Mouse (Mus musculus): ENCODE data around the gene Slc44a5. TPM values are rescaled to one million over a fixed set of nuclear protein-coding genes. Genes with fewer than 3 reads are reported as not detected.
"Not testable (repeated sequence)": the region's sequence is repeated elsewhere in the genome, so short reads cannot be mapped to it uniquely, and the experiment has no call there.

The Slc44a5 gene
- polyA plus RNA-seq, 1 experiment from 2014 or later, result 9.9 TPM

GRCm38 (mm10) chr3:153973949-153974760, 919 bp downstream of the Slc44a5 start:
- H3K4me3 ChIP-seq, result peak overlapping the region; percentile 82
- H3K27ac ChIP-seq, result peak overlapping the region; percentile 71
- ATAC-seq (replicated peaks), result peak; percentile 22
- peak overlapping the region; percentile 98 for H3K4me2 ChIP-seq
- H3K4me1 ChIP-seq, result peaks cover 18% of the 10 kb centered on the region
- 0 out of 2 replicates have a peak, but pooled peaks cover 4% of the 10 kb centered on the region for H3K27me3 ChIP-seq (replicated peaks)
- H3K9me3 ChIP-seq, result no peaks in the 10 kb centered on the region
- WGBS, result 5% methylated on average over 21 of the region's 21 CpGs
- H3K9ac ChIP-seq, result peak overlapping the region; percentile 87
- no peaks in the 10 kb centered on the region for H3K36me3 ChIP-seq (replicated peaks)

GRCm38 (mm10) chr3:153975060-153975459, 1.8 kb downstream of the Slc44a5 start:
- Histone ChIP-seq H3K9me3 (no peaks in the 10 kb centered on the region), H3K27me3 (replicated peaks) (0 out of 2 replicates have a peak, but pooled peaks cover 4% of the 10 kb centered on the region), H3K4me2 (peak overlapping the region; percentile 98), H3K36me3 (replicated peaks) (no peaks in the 10 kb centered on the region), H3K27ac (peak overlapping the region; percentile 38; the same call in 1 of the 2 replicates), H3K4me3 (peak overlapping the region; percentile 82), H3K4me1 (peaks cover 18% of the 10 kb centered on the region), H3K9ac (no peak overlapping the region)
- no peak for ATAC-seq (replicated peaks)
- 6% methylated on average over 6 of the region's 6 CpGs for WGBS

GRCm38 (mm10) chr3:153975791-153976190, 2.6 kb downstream of the Slc44a5 start:
- Histone ChIP-seq H3K9ac (no peak overlapping the region), H3K9me3 (no peaks in the 10 kb centered on the region), H3K4me2 (peak overlapping the region; percentile 98; the same call in 1 of the 2 replicates), H3K4me3 (no peak overlapping the region), H3K27me3 (replicated peaks) (0 out of 2 replicates have a peak, but pooled peaks cover 4% of the 10 kb centered on the region), H3K27ac (no peak overlapping the region), H3K36me3 (replicated peaks) (no peaks in the 10 kb centered on the region), H3K4me1 (peaks cover 18% of the 10 kb centered on the region)
- WGBS, result 72% methylated on average over 7 of the region's 7 CpGs
- no peak for ATAC-seq (replicated peaks)

- Histone ChIP-seq H3K36me3 (replicated peaks) (no peaks in the 10 kb centered on the region), H3K27me3 (replicated peaks) (no peaks in the 10 kb centered on the region), H3K9me3 (no peaks in the 10 kb centered on the region), H3K4me2 (no peak overlapping the region), H3K4me3 (no peak overlapping the region), H3K27ac (no peak overlapping the region), H3K4me1 (no peaks in the 10 kb centered on the region; the same call in 1 of the 2 replicates), H3K9ac (no peak overlapping the region)
- ATAC-seq (replicated peaks), result no peak
- 43% methylated on average over 2 of the region's 2 CpGs for WGBS
Measured at GRCm38 (mm10) chr3:153980611-153981010, 7.4 kb downstream of the Slc44a5 start.

- H3K4me1 ChIP-seq, result no peaks in the 10 kb centered on the region; the same call in 1 of the 2 replicates
- H3K9me3 ChIP-seq, result no peaks in the 10 kb centered on the region
- no peaks in the 10 kb centered on the region for H3K36me3 ChIP-seq (replicated peaks)
- WGBS, result 58% methylated on average over 10 of the region's 10 CpGs
- H3K9ac ChIP-seq, result no peak overlapping the region
- ATAC-seq (replicated peaks), result peak; percentile 60; the same call in 1 of the 2 replicates
- no peaks in the 10 kb centered on the region for H3K27me3 ChIP-seq (replicated peaks)
- H3K4me2 ChIP-seq, result no peak overlapping the region
- H3K4me3 ChIP-seq, result no peak overlapping the region
- H3K27ac ChIP-seq, result no peak overlapping the region
Measured at GRCm38 (mm10) chr3:153984428-153985340, 11.4 kb downstream of the Slc44a5 start.

- Histone ChIP-seq H3K4me2 (no peak overlapping the region), H3K27ac (no peak overlapping the region), H3K4me1 (no peaks in the 10 kb centered on the region), H3K36me3 (replicated peaks) (no peaks in the 10 kb centered on the region), H3K27me3 (replicated peaks) (no peaks in the 10 kb centered on the region), H3K9me3 (no peaks in the 10 kb centered on the region), H3K9ac (no peak overlapping the region), H3K4me3 (no peak overlapping the region)
- ATAC-seq (replicated peaks), result no peak
- 94% methylated on average over 5 of the region's 5 CpGs for WGBS
Measured at GRCm38 (mm10) chr3:153999797-154000528, 26.7 kb downstream of the Slc44a5 start.

GRCm38 (mm10) chr3:154001348-154001747, 28.1 kb downstream of the Slc44a5 start:
- Histone ChIP-seq H3K4me2 (no peak overlapping the region), H3K27ac (no peak overlapping the region), H3K27me3 (replicated peaks) (no peaks in the 10 kb centered on the region), H3K9me3 (no peaks in the 10 kb centered on the region), H3K4me1 (no peaks in the 10 kb centered on the region), H3K9ac (no peak overlapping the region), H3K36me3 (replicated peaks) (no peaks in the 10 kb centered on the region), H3K4me3 (no peak overlapping the region)
- WGBS, result 78% methylated on average over 5 of the region's 5 CpGs
- ATAC-seq (replicated peaks), result no peak

GRCm38 (mm10) chr3:154046876-154047275, 73.6 kb downstream of the Slc44a5 start:
- Histone ChIP-seq H3K36me3 (replicated peaks) (no peaks in the 10 kb centered on the region), H3K4me2 (no peak overlapping the region), H3K27me3 (replicated peaks) (no peaks in the 10 kb centered on the region), H3K4me1 (no peaks in the 10 kb centered on the region), H3K27ac (no peak overlapping the region), H3K9me3 (no peaks in the 10 kb centered on the region), H3K9ac (no peak overlapping the region), H3K4me3 (no peak overlapping the region)
- 86% methylated on average over 4 of the region's 4 CpGs for WGBS
- ATAC-seq (replicated peaks), result no peak

- Histone ChIP-seq H3K4me1 (no peaks in the 10 kb centered on the region), H3K27ac (peak overlapping the region; percentile 10; the same call in 1 of the 2 replicates), H3K27me3 (replicated peaks) (no peaks in the 10 kb centered on the region), H3K9me3 (no peaks in the 10 kb centered on the region), H3K36me3 (replicated peaks) (no peaks in the 10 kb centered on the region), H3K4me2 (no peak overlapping the region), H3K9ac (no peak overlapping the region), H3K4me3 (no peak overlapping the region)
- 78% methylated on average over 7 of the region's 7 CpGs for WGBS
- no peak for ATAC-seq (replicated peaks)
Measured at GRCm38 (mm10) chr3:154053331-154053730, 80.1 kb downstream of the Slc44a5 start.

- H3K4me1 ChIP-seq, result no peaks in the 10 kb centered on the region
- 86% methylated on average over 2 of the region's 2 CpGs for WGBS
- no peak overlapping the region for H3K27ac ChIP-seq
- H3K9me3 ChIP-seq, result no peaks in the 10 kb centered on the region
- no peaks in the 10 kb centered on the region for H3K36me3 ChIP-seq (replicated peaks)
- no peaks in the 10 kb centered on the region for H3K27me3 ChIP-seq (replicated peaks)
- no peak overlapping the region for H3K9ac ChIP-seq
- no peak for ATAC-seq (replicated peaks)
- H3K4me3 ChIP-seq, result no peak overlapping the region
- H3K4me2 ChIP-seq, result no peak overlapping the region
Measured at GRCm38 (mm10) chr3:154057464-154057863, 84.2 kb downstream of the Slc44a5 start.

- Histone ChIP-seq H3K9ac (no peak overlapping the region), H3K27me3 (replicated peaks) (no peaks in the 10 kb centered on the region), H3K36me3 (replicated peaks) (no peaks in the 10 kb centered on the region), H3K4me1 (no peaks in the 10 kb centered on the region), H3K4me2 (no peak overlapping the region), H3K4me3 (no peak overlapping the region), H3K9me3 (no peaks in the 10 kb centered on the region), H3K27ac (no peak overlapping the region)
- WGBS, result 92% methylated on average over 5 of the region's 5 CpGs
- no peak for ATAC-seq (replicated peaks)
Measured at GRCm38 (mm10) chr3:154058200-154058599, 85.0 kb downstream of the Slc44a5 start.

- H3K27me3 ChIP-seq (replicated peaks); H3K4me1 ChIP-seq; H3K9ac ChIP-seq; H3K4me2 ChIP-seq; H3K36me3 ChIP-seq (replicated peaks); H3K27ac ChIP-seq; ATAC-seq (replicated peaks); H3K4me3 ChIP-seq; H3K9me3 ChIP-seq: not testable (repeated sequence)
Measured at GRCm38 (mm10) chr3:154071989-154072388, 98.8 kb downstream of the Slc44a5 start.

Data from midbrain, embryonic 15.5 days (tissue).